13 mouse cellular contexts compared by ENCODE assay signal in the genomic region with DNA sequence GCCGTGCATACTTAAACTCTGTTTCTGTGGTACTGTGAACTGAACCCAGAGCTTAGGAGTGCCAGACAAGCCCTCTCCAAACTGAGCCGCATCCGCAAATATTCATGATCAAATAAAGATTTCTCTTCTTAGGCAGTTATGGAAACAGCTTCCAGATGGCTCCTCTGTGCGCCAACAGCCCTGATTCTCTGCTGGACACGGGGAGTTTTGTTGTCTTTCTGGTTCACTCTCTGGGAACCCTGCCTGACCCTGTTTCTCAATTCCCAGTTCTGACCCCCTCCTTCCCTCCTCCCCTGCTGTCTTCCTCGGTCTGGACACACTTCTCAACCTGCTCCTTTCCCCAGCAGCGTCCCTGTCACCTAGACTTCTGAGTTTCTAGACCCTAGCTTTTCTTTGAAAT. TPM values are rescaled to one million over a fixed set of nuclear protein-coding genes. Genes with fewer than 3 reads are reported as not detected.
DNase-seq lines count a peak whose midpoint lies in the region.
"Had no signal": no experiment of that assay in that cellular context is flagged by ENCODE, and none has a peak within 500 bp of the region (broad histone marks: within the 10 kb centered on the region; RNA-seq: fewer than 3 reads in every experiment).

No protein-coding gene starts in this region.

- H3K4me3 ChIP-seq in heart, embryonic 10.5 days: no peak overlapping the region
- H3K4me3 ChIP-seq: embryonic facial prominence, embryonic 12.5 days; midbrain, embryonic 12.5 days; myocyte had no signal

- H3K9me3 ChIP-seq in heart, embryonic 10.5 days: no peaks in the 10 kb centered on the region
- H3K9me3 ChIP-seq: embryonic facial prominence, embryonic 12.5 days; midbrain, embryonic 12.5 days had no signal

- H3K36me3 ChIP-seq in heart, embryonic 10.5 days: no peaks in the 10 kb centered on the region
- H3K36me3 ChIP-seq: embryonic facial prominence, embryonic 12.5 days; midbrain, embryonic 12.5 days had no signal

- H3K27me3 ChIP-seq in heart, embryonic 10.5 days (ENCODE audit: insufficient read depth, poor library complexity, severe bottlenecking): peaks cover 17% of the 10 kb centered on the region
- H3K27me3 ChIP-seq: embryonic facial prominence, embryonic 12.5 days had no signal

- H3K27ac ChIP-seq in heart, embryonic 10.5 days: no peak overlapping the region
- H3K27ac ChIP-seq: embryonic facial prominence, embryonic 12.5 days; hindbrain, embryonic 14.5 days; midbrain, embryonic 12.5 days had no signal

- intact Hi-C loops in heart, postnatal 14 days (cut with DNase I): no loop called here
- intact Hi-C loops in left cerebral cortex, postnatal 14 days (cut with DNase I): no loop called here

- DNase-seq in heart, postnatal 14 days: peak; percentile 16 to 25
- DNase-seq in heart, embryonic 10.5 days (ENCODE audit: low spot score): no peak
- peak; percentile 56 for DNase-seq in urinary bladder, postnatal 14 days (ENCODE audit: low spot score)
- no peak for DNase-seq in urinary bladder, adult 2 months (ENCODE audit: low spot score)
- DNase-seq in gastrocnemius, postnatal 25 days: peak; percentile 52
- DNase-seq in embryo, embryonic 10.5 days (ENCODE audit: low spot score): no peak
- no peak for DNase-seq in left cerebral cortex, postnatal 14 days (ENCODE audit: low spot score in 2 of 2)
- DNase-seq: right cerebral cortex, postnatal 14 days had no signal

- WGBS in heart, embryonic 10.5 days: 70% methylated on average over 7 of the region's 7 CpGs

- no peaks in the 10 kb centered on the region for H3K4me1 ChIP-seq in heart, embryonic 10.5 days
- H3K4me1 ChIP-seq: embryonic facial prominence, embryonic 12.5 days; midbrain, embryonic 12.5 days had no signal

RNA-seq across cellular contexts. Expression of gene Eva1c, which starts 3.5 kb away (rescaled TPM):
- total RNA-seq in heart, postnatal 14 days (2021): 1 to 10 TPM; 2.3 to 2.7 TPM
- 1.0 and 2.3 TPM in 2 replicates for polyA plus RNA-seq in heart, embryonic 10.5 days (2016; fragmentation: Nextera tagmentation; extraction: Ambion mirVana)
- polyA plus RNA-seq in urinary bladder, adult 2 months (2012; rRNA removed): 12.0 and 14.6 TPM in 2 replicates
- under 1 TPM in 1 of 2 experiments, not detected in 1; 0.24 TPM for total RNA-seq in gastrocnemius, postnatal 25 days (2021)
- total RNA-seq in left cerebral cortex, postnatal 14 days (2021): 1 to 10 TPM; 1.6 to 2.1 TPM
- polyA plus RNA-seq: CD4-positive, CD25-positive, alpha-beta regulatory T cell, adult 4 months had no signal

RNA-seq across cellular contexts. Expression of gene Urb1, which starts 12.8 kb away (rescaled TPM):
- 1 to 10 TPM; 5.9 to 8.9 TPM for total RNA-seq in heart, postnatal 14 days (2021)
- polyA plus RNA-seq in heart, embryonic 10.5 days (2016; fragmentation: Nextera tagmentation; extraction: Ambion mirVana): 8.4 and 12.7 TPM in 2 replicates
- 4.2 and 5.0 TPM in 2 replicates for polyA plus RNA-seq in urinary bladder, adult 2 months (2012; rRNA removed)
- 1 to 10 TPM; 3.5 to 4.5 TPM for total RNA-seq in gastrocnemius, postnatal 25 days (2021)
- 10 to 100 TPM; 14.2 to 15.9 TPM for total RNA-seq in left cerebral cortex, postnatal 14 days (2021)

Comparison
In these comparisons a context has a peak if more than half of its experiments do, and no peak if none do; other contexts are left out.
1. DNase-seq: peak in heart, postnatal 14 days (2 of 2), urinary bladder, postnatal 14 days (single experiment) and gastrocnemius, postnatal 25 days (single experiment); none in heart, embryonic 10.5 days (single experiment), urinary bladder, adult 2 months (single experiment), embryo, embryonic 10.5 days (single experiment) and left cerebral cortex, postnatal 14 days (0 of 2).